Comparison of ENCODE assay signal across 8 mouse cellular contexts in the genomic region with DNA sequence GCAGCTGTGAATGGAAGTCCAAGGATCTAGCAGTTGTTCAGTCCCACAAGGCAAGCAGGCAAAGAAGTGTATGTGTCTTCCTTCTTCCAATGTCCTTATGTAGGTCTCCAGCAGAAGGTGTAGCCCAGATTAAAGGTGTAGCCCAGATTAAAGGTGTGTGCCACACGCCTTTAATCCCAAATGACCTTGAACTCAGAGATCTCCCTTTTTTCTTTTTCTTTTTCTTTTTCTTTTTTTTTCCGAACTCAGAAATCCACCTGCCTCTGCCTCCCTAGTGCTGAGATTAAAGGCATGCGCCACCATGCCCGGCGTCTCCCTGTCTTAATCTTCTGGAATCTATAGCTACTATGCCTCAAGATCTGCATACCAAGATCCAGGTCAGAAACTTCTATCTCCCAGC. TPM values are rescaled to one million over a fixed set of nuclear protein-coding genes. Genes with fewer than 3 reads are reported as not detected.
DNase-seq lines count a peak whose midpoint lies in the region; ATAC-seq lines count a peak whose summit lies in the region.
"Not testable (repeated sequence)": the region's sequence is repeated elsewhere in the genome, so short reads cannot be mapped to it uniquely, and the experiment has no call there.

A gene (minus strand): TSS at position 101 of the 400 bp plus-strand sequence.

- WGBS in hindbrain, embryonic 11.5 days = 94% methylated on average over 5 of the region's 5 CpGs
- 89% methylated on average over 5 of the region's 5 CpGs for WGBS in liver, embryonic 11.5 days
- WGBS in midbrain, embryonic 14.5 days = 89% methylated on average over 5 of the region's 5 CpGs

- H3K27me3 ChIP-seq in hindbrain, embryonic 11.5 days (ENCODE audit: control insufficient read depth, insufficient read depth, low read length); liver, embryonic 11.5 days (replicated peaks; ENCODE audit: control insufficient read depth, insufficient read depth, low read length); midbrain, embryonic 14.5 days (ENCODE audit: control insufficient read depth, insufficient read depth, low read length): not testable (repeated sequence)

- H3K9me3 ChIP-seq in hindbrain, embryonic 11.5 days (ENCODE audit: control insufficient read depth, low read length); liver, embryonic 11.5 days (ENCODE audit: control insufficient read depth, low read length); midbrain, embryonic 14.5 days (ENCODE audit: control insufficient read depth, low read length): not testable (repeated sequence)

- not testable (repeated sequence) for ATAC-seq in erythroblast, adult 5-6 weeks (replicated peaks; ENCODE audit: low FRiP score, poor library complexity, severe bottlenecking); hindbrain, embryonic 11.5 days (ENCODE audit: low FRiP score); liver, embryonic 11.5 days (replicated peaks; ENCODE audit: low FRiP score); midbrain, embryonic 14.5 days (ENCODE audit: low FRiP score, low TSS enrichment)

- not testable (repeated sequence) for H3K9ac ChIP-seq in hindbrain, embryonic 11.5 days (ENCODE audit: low read depth, low read length); liver, embryonic 11.5 days (ENCODE audit: low read depth, low read length); midbrain, embryonic 14.5 days (replicated peaks; ENCODE audit: low read length)

- not testable (repeated sequence) for H3K4me2 ChIP-seq in hindbrain, embryonic 11.5 days (replicated peaks; ENCODE audit: low read depth, low read length); liver, embryonic 11.5 days; midbrain, embryonic 14.5 days (ENCODE audit: low read length)

- DNase-seq in adrenal gland, adult 8-10 months; gonadal fat pad, adult 2 months (ENCODE audit: low read depth); hindbrain, embryonic 11.5 days (ENCODE audit: low spot score); layer of hippocampus, adult 8-10 months (ENCODE audit: low spot score in 2 of 2); liver, embryonic 11.5 days (ENCODE audit: low spot score); midbrain, embryonic 14.5 days; thymus, postnatal 0 days (ENCODE audit: low spot score): not testable (repeated sequence)

- H3K36me3 ChIP-seq in hindbrain, embryonic 11.5 days (ENCODE audit: control insufficient read depth, insufficient read depth, low read length); liver, embryonic 11.5 days (ENCODE audit: control insufficient read depth, insufficient read depth, low read length); midbrain, embryonic 14.5 days (ENCODE audit: control insufficient read depth, insufficient read depth, low read length): not testable (repeated sequence)

- H3K27ac ChIP-seq in hindbrain, embryonic 11.5 days (ENCODE audit: low read depth, low read length); liver, embryonic 11.5 days (ENCODE audit: low read depth, low read length); midbrain, embryonic 14.5 days (replicated peaks; ENCODE audit: low read depth, low read length): not testable (repeated sequence)

- H3K4me1 ChIP-seq in hindbrain, embryonic 11.5 days (replicated peaks; ENCODE audit: control insufficient read depth, insufficient read depth, low read length); liver, embryonic 11.5 days (replicated peaks; ENCODE audit: control insufficient read depth, insufficient read depth, low read length); midbrain, embryonic 14.5 days (ENCODE audit: control insufficient read depth, insufficient read depth, low read length): not testable (repeated sequence)

- H3K4me3 ChIP-seq in hindbrain, embryonic 11.5 days (ENCODE audit: low read depth, low read length); liver, embryonic 11.5 days (ENCODE audit: low read depth, low read length); midbrain, embryonic 14.5 days (replicated peaks; ENCODE audit: low read depth, low read length): not testable (repeated sequence)

RNA-seq across cellular contexts. Expression of the gene that starts here (rescaled TPM):
- total RNA-seq in adrenal gland, adult 8-10 months (2022) = 100 to 1,000 TPM; 125 to 175 (median 144) TPM
- total RNA-seq in erythroblast, adult 5-6 weeks (2015; ENCODE audit: low replicate concordance) = 46.4 and 55.1 TPM in 2 replicates
- 31.2 and 56.3 TPM in 2 replicates for total RNA-seq in erythroblast, adult 5-6 weeks (2017; ENCODE audit: low replicate concordance)
- 136 and 147 TPM in 2 replicates for polyA plus RNA-seq in gonadal fat pad, adult 2 months (2012; rRNA removed)
- polyA plus RNA-seq in hindbrain, embryonic 11.5 days (2014; fragmentation: Nextera tagmentation; extraction: Ambion mirVana) = 155 and 243 TPM in 2 replicates
- 100 to 1,000 TPM in 2 of 4 experiments, 10 to 100 TPM in 2; 92.2 to 111 (median 102) TPM for total RNA-seq in layer of hippocampus, adult 8-10 months (2022)
- 97.9 and 124 TPM in 2 replicates for polyA plus RNA-seq in liver, embryonic 11.5 days (2014; fragmentation: Nextera tagmentation; extraction: Ambion mirVana)
- 72.3 and 76.7 TPM in 2 replicates for polyA plus RNA-seq in midbrain, embryonic 14.5 days (2014; fragmentation: Nextera tagmentation; extraction: Ambion mirVana)
- polyA plus RNA-seq in thymus, postnatal 0 days (2015; fragmentation: Nextera tagmentation; extraction: Ambion mirVana) = 86.3 and 118 TPM in 2 replicates
